Mouse (Mus musculus): ENCODE results near the gene Pole4.
"Not testable (repeated sequence)": the region's sequence is repeated elsewhere in the genome, so short reads cannot be mapped to it uniquely, and the experiment has no call there.

The Pole4 gene

DNA sequence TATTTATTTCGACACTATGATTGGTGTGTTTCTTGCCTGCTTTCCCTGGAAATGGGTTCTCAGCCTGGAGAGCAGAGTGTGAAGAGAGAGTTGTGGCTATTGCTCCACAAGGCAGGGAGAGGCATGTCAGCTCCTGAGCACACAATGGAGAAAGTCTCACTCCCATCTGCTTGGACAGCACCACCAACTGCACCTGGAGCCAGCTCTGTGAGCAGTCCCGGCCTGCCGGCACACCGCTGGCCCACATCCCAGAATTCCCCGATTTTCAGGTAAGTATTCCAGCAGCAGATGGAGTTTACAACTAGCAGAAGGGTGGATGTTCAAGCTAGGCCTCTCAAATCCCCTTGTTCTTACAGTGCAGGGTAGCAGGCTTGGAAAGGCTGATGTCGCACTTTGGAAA is 10.1 kb upstream of the Pole4 start:
- DNase-seq (ENCODE audit: low spot score), result no peak

DNA sequence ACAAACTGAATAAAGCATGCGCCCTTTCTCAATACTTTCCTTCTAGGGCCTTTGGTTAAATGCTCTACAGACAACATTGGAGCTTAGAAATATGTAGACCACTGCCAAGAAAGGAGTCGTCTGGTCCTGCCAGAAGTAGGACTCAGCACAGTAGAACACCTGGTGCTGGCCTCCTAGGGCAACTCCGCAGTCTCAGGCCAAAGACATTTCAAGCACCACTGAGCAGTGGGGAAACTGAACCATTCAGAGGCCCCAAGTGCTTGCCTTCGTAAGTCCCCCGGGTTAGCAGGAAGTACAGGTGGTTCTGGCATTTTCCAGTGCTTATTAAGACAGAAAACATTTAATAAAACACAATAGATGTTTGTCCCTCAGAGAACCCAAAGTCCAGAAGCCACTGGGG is 9.7 kb upstream of the Pole4 start:
- no peak for DNase-seq (ENCODE audit: low spot score)

DNA sequence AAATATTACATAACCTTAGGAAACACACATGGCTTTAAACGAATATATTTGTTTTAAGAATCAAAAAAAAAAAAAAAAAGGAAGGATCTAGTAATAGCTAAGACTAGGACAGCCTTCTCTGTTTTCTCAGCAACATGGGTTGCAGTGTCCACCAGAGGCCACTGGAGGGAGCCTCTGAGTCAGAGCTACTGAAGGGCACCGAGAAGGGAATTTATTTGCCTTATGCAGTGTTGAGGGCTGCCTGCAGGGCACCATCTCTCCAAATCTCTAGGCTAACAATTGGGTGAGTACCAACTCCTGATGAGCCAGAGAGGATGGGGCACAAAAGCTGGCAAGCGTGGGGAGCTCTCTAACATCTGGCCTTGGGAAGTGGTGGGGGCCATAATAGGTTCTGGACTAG is 9.1 kb upstream of the Pole4 start:
- peak; percentile 37 for DNase-seq (ENCODE audit: low spot score)

DNA sequence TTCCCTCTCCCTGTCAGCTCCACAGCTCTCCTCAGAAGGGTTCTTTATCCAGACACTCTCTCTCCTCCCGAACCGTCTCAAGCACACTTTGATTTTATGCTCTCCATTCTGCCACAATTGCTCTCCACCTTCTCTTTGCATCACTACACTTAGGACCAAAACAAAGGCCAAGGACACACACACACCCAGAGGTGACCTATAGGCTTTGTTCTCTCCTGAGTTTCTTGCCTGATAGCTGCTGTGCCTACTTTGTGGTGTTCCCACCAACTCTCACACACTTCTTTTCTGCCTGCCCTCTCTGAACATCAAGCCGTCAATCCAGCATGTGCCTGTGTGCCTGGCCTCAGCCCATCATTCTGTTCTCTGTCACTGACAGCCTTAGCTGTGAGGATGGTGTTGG is 2.6 kb upstream of the Pole4 start:
- DNase-seq (ENCODE audit: low spot score), result no peak

DNA sequence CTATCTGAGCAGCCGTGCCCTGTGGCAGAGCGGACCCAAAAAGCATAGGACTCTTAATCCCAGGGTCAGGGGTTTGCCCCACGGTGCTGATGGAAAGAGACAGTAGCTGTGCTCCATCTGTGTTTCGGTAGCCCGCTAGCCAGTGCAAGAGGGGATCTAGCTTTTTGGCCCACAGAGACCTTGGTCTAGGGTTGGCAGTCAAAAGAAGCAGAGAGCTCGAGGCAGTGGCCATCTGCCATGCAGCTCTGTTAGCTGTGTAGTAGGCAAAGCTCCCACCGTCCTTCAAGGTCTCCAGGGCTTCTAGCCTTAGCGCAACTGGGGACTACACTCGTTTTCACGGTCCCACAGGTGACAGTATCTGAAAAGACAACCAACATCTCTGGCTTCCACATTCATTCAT is 2.1 kb upstream of the Pole4 start:
- no peak for DNase-seq (ENCODE audit: low spot score)

DNA sequence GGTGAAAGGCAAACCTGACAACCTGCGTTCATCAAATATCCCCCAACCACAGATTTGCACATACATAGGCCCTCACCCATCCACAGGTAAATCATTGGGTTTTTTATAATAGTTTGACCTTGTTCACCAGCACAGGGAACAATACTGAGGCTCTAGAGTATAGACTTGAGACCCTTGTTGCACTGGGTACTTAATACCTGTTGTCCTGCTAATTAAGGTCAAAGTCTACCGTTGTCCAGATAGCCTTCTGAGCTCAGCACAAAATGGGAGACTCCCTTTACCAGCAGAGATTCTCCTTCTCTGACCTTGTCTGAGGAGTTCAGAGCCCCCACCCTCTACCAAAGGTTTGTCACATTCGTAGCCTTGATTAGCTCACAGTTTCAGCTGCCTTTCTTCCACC is 1.5 kb downstream of the Pole4 start:
- no peak for DNase-seq (ENCODE audit: low spot score)

DNA sequence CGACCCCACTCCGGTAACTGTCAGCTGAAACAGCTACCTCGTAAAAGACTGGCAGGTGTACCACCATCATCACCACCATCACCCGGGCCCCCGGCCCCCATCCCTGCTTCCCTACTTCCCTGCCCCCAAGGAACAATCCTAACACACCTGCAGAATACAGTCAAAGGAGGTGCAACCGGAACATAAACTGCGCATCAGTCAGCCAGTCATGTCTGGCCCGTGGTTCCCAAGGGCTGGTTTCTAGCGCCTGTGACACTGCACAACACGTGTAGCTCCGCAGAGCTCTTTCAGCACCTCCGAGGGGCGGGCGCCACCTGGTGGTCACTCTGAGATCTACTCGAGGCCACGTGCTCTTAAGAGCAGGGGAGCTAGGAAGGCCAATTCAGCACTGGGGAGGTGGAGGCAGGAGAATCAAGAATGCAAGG is 2.6 kb downstream of the Pole4 start:
- DNase-seq (ENCODE audit: low spot score), result peak; percentile 73

DNA sequence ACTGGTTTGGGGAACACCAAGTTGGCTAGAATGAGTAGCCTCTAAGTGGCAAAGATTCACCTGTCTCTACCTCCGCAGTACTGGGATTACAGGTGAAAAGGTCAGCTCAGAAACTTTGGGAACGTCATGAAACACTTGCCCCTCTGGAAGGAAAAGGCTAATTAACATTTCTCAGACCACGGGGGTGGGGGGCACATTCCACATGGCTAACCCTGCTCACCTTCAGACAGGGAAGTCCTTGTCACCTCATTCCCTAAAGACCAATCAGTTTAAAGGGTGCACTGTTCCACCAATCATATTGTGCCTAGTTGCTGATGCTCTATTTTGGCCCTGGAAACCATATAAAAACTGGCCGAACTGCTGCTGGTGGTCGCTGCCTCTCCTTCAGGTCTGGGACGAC is 3.9 kb downstream of the Pole4 start:
- DNase-seq (ENCODE audit: low spot score), result no peak

DNA sequence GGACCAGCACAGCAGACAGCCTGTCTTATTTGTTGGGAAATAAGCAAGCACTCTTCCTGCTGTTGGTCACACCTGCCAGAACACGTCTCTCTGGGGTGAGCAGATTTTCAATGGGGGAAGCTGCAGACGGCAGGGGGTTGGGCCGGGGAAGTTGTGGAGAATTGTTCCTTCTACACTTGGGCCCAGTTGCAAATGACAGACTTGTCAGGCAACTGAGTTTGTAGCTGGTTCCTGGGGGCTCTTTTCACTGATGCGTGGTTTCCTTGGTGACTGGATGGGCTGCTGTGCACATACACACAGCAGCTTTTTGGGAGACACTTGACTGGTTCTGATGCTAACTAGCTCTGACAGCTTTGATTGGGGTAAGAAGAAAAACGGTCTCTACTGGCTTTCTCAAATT is 5.3 kb downstream of the Pole4 start:
- no peak for DNase-seq (ENCODE audit: low spot score)

DNA sequence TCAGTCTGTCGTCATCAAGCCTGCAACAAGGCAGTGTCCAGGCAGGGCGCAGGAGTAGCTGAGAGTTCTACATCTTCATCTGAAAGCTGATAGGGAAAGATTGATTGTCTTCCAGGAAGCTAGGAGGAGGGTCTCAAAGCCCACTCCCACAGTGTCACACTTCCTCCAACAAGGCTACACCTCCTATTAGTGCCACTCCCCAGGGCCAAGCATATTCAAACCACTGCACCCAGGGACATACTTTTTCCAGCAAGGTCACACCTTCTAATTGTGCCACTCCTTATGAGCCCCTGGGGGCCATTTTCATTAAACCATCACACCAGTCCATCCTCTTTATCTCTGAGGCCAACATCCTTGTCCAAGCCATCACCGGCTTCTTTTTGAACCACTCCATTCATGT is 8.4 kb downstream of the Pole4 start:
- DNase-seq (ENCODE audit: low spot score), result no peak

DNA sequence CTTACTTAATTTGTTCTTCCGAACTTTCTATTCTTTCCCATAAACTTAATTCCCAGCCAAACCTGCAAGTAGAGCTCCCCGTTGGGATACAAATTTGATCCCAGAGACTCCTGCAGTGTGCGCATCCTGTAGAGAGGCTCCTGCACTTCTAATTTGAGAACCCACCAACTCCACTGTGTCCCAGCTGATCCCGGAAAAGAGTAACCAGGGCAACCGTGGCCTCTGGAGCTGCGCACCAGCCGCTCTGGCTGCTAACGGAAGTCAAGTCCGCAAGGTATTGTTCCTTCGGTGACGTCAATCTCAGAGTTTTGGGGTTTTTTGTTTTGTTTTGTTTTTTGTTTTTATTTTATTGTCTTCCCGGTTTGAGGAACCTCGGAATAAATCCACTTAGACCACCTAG is 10.5 kb downstream of the Pole4 start:
- no peak for DNase-seq (ENCODE audit: low spot score)

DNA sequence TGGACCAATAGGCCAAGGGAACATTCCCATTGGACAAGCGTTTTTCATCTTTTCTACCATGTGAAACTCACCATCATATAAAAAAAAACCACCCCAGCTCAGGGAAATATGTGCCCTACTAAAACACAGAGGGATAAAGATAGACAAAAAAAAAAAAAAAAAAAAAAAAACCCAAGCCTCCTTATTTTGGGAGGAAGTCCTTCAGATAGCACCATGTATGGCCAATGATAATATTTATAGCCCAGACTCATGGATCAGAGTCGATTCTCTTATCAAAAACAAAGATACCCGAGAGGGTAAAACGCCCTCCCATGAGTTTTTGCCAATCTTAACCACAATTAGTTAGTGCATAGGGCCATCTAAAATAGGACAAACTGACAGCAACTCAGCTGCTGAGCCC is 15.7 kb downstream of the Pole4 start:
- DNase-seq (ENCODE audit: low spot score), result no peak

DNA sequence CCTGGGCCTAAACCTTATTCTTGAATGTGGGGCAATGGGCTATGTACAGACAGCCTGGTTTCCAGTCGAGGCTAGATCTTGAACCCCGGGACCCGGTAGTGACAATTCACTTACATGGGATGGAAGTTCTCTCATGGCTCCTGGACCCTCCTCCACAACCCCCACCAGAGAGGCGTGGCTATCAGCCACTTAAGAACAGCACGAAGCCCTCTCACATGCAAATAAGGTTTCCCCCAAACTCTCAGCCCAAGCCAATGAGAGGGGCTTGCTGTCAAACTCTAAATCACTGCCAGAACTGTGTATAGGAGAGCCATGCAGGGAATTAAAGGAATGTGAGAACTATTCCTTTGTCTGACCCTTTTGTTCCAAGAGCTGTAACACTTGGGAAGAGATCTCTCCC is 16.6 kb downstream of the Pole4 start:
- not testable (repeated sequence) for DNase-seq (ENCODE audit: low spot score)

DNA sequence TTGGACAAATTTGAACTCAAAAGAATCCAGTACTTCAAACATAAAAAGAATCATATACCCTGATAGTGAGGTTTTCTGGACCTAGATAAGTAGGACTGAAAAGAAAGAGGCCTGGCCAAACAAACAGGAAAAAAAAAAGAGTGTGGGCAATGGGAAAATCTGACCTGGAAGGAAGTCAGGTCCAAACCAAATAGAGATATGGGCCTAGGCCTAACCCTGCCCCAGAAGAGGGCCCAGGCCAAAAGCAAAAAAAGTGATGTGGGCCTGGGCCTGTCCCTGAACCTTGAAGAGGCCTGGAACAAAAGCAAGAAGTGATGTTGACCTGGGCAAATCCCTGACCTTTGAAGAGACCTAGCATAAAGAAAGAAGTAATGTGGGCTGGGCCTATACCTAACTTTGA is 21.0 kb downstream of the Pole4 start:
- DNase-seq (ENCODE audit: low spot score), result no peak

DNA sequence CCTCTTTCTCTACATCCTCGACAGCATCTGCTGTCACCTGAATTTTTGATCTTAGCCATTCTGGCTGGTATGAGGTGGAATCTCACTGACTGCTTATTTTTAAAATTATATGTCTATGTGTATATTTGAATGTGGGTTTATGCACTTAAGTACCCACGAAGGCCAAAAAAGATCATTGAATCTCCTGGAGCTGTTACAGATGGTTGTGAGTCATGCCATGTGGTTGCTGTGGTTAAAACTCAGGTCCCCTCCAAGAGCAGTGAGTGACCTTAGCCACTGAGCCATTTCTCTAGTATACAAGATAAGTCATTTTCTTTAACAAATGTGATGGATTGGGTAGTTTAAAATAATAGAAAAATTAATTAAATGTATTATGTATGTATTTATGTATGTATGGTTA is 25.9 kb downstream of the Pole4 start:
- DNase-seq (ENCODE audit: low spot score), result not testable (repeated sequence)

DNA sequence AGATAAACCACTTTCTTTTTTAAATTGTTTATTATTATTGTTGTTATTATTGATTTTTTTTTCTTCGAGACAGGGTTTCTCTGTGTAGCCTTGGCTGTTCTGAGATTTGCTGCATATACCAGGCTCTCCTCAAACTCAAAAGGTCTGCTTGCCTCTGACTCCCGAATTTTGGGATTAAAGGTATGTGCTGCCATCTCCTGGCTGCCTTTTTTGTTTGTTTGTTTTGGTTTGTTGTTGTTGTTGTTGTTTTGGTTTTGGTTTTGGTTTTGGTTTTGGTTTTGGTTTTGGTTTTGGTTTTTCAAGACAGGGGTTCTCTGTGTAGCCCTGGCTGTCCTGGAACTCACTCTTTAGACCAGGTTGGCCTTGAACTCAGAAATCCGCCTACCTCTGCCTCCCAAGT is 27.5 kb downstream of the Pole4 start:
- not testable (repeated sequence) for DNase-seq (ENCODE audit: low spot score)

DNA sequence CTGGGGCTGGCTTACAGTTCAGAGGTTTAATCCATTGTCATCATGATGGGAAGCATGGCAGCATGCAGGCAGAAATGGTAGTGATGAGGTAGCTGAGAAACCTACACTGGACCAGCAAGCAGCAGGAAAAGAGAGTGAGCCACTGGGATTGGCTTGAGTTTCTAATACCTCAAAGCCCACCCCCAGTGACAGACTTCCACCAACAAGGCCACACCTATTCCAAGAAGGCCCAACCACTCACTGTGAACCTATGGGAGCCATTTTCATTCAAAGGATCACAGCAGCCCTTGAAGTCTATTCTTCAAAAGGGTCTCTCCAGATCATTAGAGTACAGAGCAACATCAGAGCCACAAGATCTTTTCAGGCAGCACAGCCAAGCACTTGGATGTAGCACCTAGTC is 38.7 kb downstream of the Pole4 start:
- no peak for DNase-seq (ENCODE audit: low spot score)

DNA sequence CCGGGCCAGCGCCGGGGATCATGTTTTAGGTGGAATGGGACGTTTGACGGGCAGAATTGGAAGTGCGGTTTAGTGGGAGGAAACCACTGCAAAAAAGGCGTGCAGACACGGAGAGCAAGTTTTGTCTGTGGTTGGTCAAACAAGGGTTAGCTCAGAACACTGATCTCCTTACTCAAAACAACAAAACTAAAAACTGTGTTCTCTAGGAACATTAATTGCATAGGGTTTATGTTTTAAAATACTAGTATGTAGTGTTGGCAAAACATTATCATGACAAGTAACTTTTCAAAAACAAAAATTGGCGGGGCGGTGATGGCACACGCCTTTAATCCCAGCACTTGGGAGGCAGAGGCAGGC is 52.0 kb downstream of the Pole4 start:
- no peak for DNase-seq (ENCODE audit: low spot score)

DNA sequence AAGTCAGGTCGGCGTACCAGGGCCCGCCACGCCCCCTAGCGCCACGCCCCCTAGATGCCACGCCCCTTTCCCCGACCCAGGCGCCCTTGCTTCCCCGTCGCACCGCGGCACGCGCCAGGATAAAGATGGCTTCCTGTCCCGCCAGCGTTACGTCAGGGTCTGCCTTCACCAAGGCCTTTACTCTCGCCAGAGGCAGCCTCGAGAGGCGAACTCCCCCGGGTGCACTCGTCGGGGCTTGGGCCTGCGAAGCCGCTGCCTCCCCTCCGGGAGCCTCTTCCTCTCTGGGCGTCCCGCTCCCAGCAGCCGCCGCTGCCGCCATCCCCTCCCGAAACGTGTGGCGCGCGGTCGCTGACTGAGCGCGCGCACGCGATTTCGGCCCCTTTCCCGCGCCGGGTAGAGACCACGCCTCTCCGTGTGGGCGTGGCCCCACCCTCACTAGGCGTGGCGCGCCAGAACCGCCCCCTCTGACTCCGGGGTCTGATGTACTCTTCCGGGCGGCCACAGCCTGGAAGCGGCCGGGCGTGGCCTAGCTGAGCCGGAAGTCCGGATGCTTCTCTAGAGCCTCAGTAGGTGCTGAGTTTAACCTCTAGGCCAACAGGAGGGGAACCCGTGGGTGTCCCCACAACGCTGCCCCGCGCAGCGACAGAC is 52.5 kb downstream of the Pole4 start:
- DNase-seq (ENCODE audit: low spot score), result peak; percentile 86

DNA sequence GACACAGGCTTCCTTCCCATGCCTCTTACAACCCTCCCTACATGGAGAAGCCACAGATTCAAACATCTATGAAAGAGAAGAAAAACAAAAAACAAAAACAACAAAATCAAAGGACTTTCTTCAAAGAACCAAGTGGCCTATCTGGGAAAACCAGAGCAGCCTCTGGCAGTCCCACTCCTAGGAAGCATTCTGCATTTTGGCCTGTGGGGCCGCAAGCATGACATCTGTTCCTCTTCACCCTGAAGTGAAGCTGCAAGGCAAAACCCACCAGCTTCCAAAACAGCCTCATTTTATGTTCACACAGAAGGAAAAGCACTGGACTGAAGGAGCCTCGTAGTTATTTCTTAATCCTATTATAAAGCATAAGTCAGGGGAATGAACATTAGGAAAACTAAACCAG is 56.1 kb downstream of the Pole4 start:
- DNase-seq (ENCODE audit: low spot score), result no peak

DNA sequence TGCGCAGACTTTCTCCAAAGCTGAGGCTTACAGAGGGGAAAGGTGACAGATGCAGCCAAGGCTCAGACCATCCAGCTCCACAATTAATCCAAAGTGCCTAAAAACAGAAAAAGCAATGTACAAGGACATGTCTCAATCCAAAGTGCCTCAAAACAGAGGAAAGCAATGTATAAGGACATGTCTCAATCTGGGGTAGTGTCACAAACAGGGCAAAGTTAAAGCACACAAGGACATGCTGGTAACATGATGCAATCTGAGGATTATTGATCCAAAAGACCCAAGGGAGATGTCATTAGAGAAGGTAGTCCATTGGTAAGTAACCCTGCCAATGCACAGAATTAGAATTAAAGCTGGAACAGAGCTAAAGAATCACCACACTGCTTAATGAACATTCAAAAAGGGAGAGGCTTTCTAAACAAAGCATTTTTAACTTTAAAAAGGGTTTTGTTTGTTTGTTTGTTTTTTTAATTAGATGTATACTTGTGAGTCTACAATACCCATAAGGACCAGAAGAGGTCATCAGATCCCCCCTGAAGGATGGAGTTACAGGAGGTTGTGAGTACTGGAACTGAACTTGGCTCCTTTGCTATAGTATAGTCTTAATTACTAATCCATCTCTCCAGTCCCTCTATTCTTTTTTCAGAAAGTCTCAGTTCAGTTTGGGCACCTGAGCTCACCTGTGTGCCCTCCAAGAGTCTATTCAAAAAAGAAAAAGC is 57.1 kb downstream of the Pole4 start:
- no peak for DNase-seq (ENCODE audit: low spot score)

DNA sequence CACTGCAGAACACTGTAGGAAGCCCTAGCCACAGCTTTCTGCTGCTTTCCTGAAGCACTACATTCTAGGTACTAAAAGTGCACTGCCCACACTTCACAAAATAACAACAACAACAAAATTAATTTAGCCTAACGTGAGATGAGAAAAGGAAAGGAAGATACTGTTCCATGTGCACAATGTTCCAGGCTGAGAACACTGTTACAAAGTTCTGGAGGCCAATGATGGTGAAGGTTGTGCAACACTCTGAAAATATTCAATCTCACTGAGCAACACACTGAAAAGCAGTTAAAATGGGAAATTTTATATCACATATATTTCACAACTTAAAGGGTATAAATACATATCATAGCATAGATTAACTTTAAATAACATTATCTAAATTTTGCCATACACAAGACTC is 58.2 kb downstream of the Pole4 start:
- DNase-seq (ENCODE audit: low spot score), result no peak

DNA sequence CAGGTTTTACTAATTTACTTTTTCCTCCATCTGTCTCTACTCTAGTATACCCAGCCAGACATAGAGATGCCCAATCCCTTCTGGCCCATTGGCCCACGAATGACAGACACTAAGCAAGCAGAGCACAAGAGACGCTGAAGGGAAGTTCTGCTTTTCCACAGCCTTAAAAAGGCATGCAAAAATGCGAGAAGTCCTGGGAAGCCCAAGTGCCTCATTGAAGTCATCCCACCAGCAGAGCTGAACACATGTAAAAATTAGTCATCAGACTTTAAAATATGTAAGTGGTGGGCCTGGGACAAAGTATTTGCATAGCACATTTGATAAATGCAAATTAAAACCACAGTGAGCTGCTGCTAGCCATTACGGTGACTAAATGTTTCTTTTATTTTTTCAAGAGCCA is 65.1 kb downstream of the Pole4 start:
- no peak for DNase-seq (ENCODE audit: low spot score)

DNA sequence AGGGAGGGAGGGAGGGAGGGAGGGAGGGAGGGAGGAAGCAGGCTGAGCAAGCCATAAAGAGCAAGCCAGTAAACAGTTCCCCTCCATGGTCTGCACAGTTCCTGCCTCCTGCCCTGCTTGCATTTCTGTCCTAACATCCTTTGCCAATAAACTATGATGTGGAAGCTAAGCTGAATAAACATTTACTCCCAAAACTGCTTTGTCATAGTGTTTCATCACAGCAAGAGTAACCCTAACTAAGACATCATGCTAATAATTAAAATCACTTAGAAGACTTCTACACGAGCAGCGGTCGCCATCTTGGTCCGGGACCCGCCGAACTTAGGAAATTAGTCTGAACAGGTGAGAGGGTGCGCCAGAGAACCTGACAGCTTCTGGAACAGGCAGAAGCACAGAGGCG is 79.8 kb downstream of the Pole4 start:
- DNase-seq (ENCODE audit: low spot score), result not testable (repeated sequence)
